Mouse (Mus musculus): ENCODE data around the gene Gm136. TPM values are rescaled to one million over a fixed set of nuclear protein-coding genes. Genes with fewer than 3 reads are reported as not detected.
A peak's percentile ranks its signal among the peaks of the same experiment; 100 is the strongest.
"Not testable (repeated sequence)": the region's sequence is repeated elsewhere in the genome, so short reads cannot be mapped to it uniquely, and the experiment has no call there.

Gm136 gene
- polyA plus RNA-seq, 1 experiment from 2014 or later, result not detected

DNA sequence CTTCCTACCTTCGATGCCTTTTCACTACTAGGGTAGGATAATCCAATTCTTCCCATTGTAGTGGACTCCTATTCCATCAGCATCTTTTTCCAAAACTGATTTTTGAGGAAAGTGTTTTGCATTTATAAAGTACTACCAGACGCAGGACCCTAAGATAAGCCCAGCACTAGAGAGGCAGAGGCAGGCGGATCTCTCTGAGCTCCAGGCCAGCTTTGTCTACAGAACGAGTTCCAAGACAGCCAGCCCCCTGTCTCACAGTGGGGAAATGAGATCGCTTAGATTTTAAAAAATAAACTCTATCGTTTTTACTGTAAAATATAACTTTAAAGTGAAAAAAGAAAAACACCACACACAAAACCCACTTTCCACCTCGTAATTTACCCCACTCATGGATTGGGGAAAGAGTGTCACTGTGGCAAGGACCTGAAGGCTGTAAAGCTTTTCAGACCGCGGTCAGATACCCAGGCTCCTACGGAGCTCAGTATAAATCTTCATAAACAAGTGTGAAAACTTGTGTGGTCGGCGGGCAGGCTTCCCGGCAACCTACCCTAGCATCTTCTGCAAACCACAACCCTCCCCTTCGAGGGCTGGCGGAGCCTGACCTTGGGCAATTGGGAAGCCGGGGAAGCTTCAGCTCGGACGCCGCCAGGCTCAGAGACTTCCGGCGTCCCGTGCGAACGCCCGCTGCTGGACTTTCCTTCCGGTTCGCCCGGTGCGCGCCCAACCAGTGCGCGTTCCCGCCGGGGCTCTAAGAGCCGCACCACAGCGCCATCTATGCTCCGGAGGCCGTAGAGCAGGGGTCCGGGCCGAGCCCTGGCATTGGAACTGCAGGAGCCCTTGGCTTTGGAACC lies 21.8 kb upstream of the Gm136 start, which contains the start of gene Smim8:
TSS of gene Smim8 (minus strand) at position 747 of the 851 bp plus-strand sequence.
- peak within 1 kb of the TSS; percentile 79 for H3K9ac ChIP-seq (ENCODE audit: low read depth, low read length)
- H3K4me2 ChIP-seq (ENCODE audit: low read depth, low read length), result peak within 1 kb of the TSS; percentile 55
- H3K27ac ChIP-seq (ENCODE audit: low read length), result peak within 1 kb of the TSS; percentile 80
- no peaks in the 10 kb centered on the region for H3K9me3 ChIP-seq (ENCODE audit: control insufficient read depth, low read length)
- no peaks in the 10 kb centered on the region for H3K4me1 ChIP-seq (ENCODE audit: control insufficient read depth, insufficient read depth, low read length)
- no peaks in the 10 kb centered on the region for H3K27me3 ChIP-seq (replicated peaks; ENCODE audit: control insufficient read depth, insufficient read depth, low read length)
- WGBS, result 5% methylated on average over 40 of the region's 40 CpGs
- peak; percentile 97 for ATAC-seq
- H3K4me3 ChIP-seq (ENCODE audit: low read length), result peak within 1 kb of the TSS; percentile 68
- no peaks in the 10 kb centered on the region for H3K36me3 ChIP-seq (ENCODE audit: control insufficient read depth, insufficient read depth, low read length)

- WGBS, result 17% methylated on average over 8 of the region's 8 CpGs
- no peak for ATAC-seq
- Histone ChIP-seq H3K4me2 (ENCODE audit: low read depth, low read length) (no peak overlapping the region), H3K27me3 (replicated peaks; ENCODE audit: control insufficient read depth, insufficient read depth, low read length) (no peaks in the 10 kb centered on the region), H3K4me1 (ENCODE audit: control insufficient read depth, insufficient read depth, low read length) (no peaks in the 10 kb centered on the region), H3K4me3 (ENCODE audit: low read length) (no peak overlapping the region), H3K27ac (ENCODE audit: low read length) (no peak overlapping the region), H3K36me3 (ENCODE audit: control insufficient read depth, insufficient read depth, low read length) (no peaks in the 10 kb centered on the region; the same call in 1 of the 2 replicates), H3K9me3 (ENCODE audit: control insufficient read depth, low read length) (no peaks in the 10 kb centered on the region), H3K9ac (ENCODE audit: low read depth, low read length) (no peak overlapping the region)
Measured at GRCm38 (mm10) chr4:34771652-34772371, 15.7 kb upstream of the Gm136 start.

DNA sequence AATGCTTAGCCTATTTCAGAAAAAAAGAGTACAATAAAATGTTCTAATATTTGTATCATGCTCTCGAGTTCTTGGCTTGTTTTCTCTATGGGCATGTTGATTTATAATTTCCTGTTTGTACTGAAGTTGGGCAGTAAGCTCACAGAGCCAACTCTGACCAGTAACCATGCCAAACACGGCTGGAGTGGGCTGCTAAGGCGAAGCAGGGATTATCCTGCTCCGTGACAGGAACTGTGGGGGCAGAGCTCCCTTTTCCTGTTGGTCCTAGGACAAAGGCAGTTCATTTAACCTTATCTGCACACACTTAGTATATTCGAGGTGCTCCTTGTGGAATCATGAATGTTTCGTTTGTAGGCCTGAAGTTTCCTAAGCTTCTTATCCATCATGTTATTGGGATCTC lies 6.8 kb downstream of the Gm136 start:
- Histone ChIP-seq H3K27ac (ENCODE audit: low read length) (no peak overlapping the region), H3K36me3 (ENCODE audit: control insufficient read depth, insufficient read depth, low read length) (no peaks in the 10 kb centered on the region), H3K27me3 (replicated peaks; ENCODE audit: control insufficient read depth, insufficient read depth, low read length) (no peaks in the 10 kb centered on the region), H3K4me1 (ENCODE audit: control insufficient read depth, insufficient read depth, low read length) (no peaks in the 10 kb centered on the region), H3K9ac (ENCODE audit: low read depth, low read length) (no peak overlapping the region), H3K4me3 (ENCODE audit: low read length) (no peak overlapping the region), H3K4me2 (ENCODE audit: low read depth, low read length) (no peak overlapping the region), H3K9me3 (ENCODE audit: control insufficient read depth, low read length) (no peaks in the 10 kb centered on the region)
- ATAC-seq, result no peak
- WGBS, result 48% methylated on average over 6 of the region's 6 CpGs

DNA sequence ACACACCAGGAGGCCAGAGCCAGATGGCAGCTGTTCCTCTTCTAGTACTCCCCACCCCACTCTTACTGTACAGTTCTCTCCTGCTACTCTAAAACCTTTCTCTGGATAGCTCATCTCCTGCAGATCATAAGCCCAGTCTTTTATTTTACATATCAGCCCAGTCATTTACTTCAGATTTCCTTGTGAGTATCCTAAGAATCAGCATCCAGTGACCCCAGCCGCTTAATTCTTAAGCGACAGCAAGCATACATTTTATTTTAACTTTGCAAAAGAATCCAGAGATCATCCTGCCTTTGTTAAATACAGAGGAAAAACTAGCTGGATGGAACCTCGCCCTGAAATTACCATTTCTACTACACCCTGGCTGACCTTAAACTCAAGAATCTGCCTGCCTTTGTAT lies 21.6 kb downstream of the Gm136 start:
- H3K27ac ChIP-seq (ENCODE audit: low read length), result no peak overlapping the region
- no peak overlapping the region for H3K4me2 ChIP-seq (ENCODE audit: low read depth, low read length)
- H3K9ac ChIP-seq (ENCODE audit: low read depth, low read length), result no peak overlapping the region
- H3K27me3 ChIP-seq (replicated peaks; ENCODE audit: control insufficient read depth, insufficient read depth, low read length), result no peaks in the 10 kb centered on the region
- ATAC-seq, result no peak
- H3K4me3 ChIP-seq (ENCODE audit: low read length), result no peak overlapping the region
- WGBS, result 81% methylated on average over 3 of the region's 3 CpGs
- no peaks in the 10 kb centered on the region for H3K9me3 ChIP-seq (ENCODE audit: control insufficient read depth, low read length)
- 0 out of 2 replicates have a peak, but pooled peaks cover 2% of the 10 kb centered on the region for H3K4me1 ChIP-seq (ENCODE audit: control insufficient read depth, insufficient read depth, low read length)
- H3K36me3 ChIP-seq (ENCODE audit: control insufficient read depth, insufficient read depth, low read length), result no peaks in the 10 kb centered on the region

- not testable (repeated sequence) for ATAC-seq; H3K27ac ChIP-seq (ENCODE audit: low read length)
- WGBS, result 23% methylated on average over 2 of the region's 2 CpGs
Measured at GRCm38 (mm10) chr4:34733415-34733814, 22.6 kb downstream of the Gm136 start.

GRCm38 (mm10) chr4:34729851-34730341 lies 26.2 kb downstream of the Gm136 start, which contains the start of gene Cfap206:
Cfap206 (minus strand) TSS chr4:34730206.
- WGBS, result under 1% methylated on average over 38 of the region's 38 CpGs
- H3K4me1 ChIP-seq (ENCODE audit: control insufficient read depth, insufficient read depth, low read length), result 0 out of 2 replicates have a peak, but pooled peaks cover 2% of the 10 kb centered on the region
- no peaks in the 10 kb centered on the region for H3K36me3 ChIP-seq (ENCODE audit: control insufficient read depth, insufficient read depth, low read length)
- peak within 1 kb of the TSS; percentile 53 for H3K4me3 ChIP-seq (ENCODE audit: low read length)
- peak within 1 kb of the TSS; percentile 61 for H3K9ac ChIP-seq (ENCODE audit: low read depth, low read length)
- ATAC-seq, result peak; percentile 99
- H3K27ac ChIP-seq (ENCODE audit: low read length), result no peak within 1 kb of the TSS
- peak within 1 kb of the TSS; percentile 97 for H3K4me2 ChIP-seq (ENCODE audit: low read depth, low read length)
- no peaks in the 10 kb centered on the region for H3K27me3 ChIP-seq (replicated peaks; ENCODE audit: control insufficient read depth, insufficient read depth, low read length)
- H3K9me3 ChIP-seq (ENCODE audit: control insufficient read depth, low read length), result no peaks in the 10 kb centered on the region

More at GRCm38 (mm10) chr4:34733415-34733814, 22.6 kb downstream of the Gm136 start:
- not testable (repeated sequence) for H3K4me2 ChIP-seq (ENCODE audit: low read depth, low read length); H3K36me3 ChIP-seq (ENCODE audit: control insufficient read depth, insufficient read depth, low read length); H3K4me1 ChIP-seq (ENCODE audit: control insufficient read depth, insufficient read depth, low read length); H3K4me3 ChIP-seq (ENCODE audit: low read length); H3K27me3 ChIP-seq (replicated peaks; ENCODE audit: control insufficient read depth, insufficient read depth, low read length); H3K9ac ChIP-seq (ENCODE audit: low read depth, low read length); H3K9me3 ChIP-seq (ENCODE audit: control insufficient read depth, low read length)

- not testable (repeated sequence) for ATAC-seq; H3K4me2 ChIP-seq (ENCODE audit: low read depth, low read length); H3K36me3 ChIP-seq (ENCODE audit: control insufficient read depth, insufficient read depth, low read length); H3K27me3 ChIP-seq (replicated peaks; ENCODE audit: control insufficient read depth, insufficient read depth, low read length); H3K4me3 ChIP-seq (ENCODE audit: low read length); H3K4me1 ChIP-seq (ENCODE audit: control insufficient read depth, insufficient read depth, low read length); H3K9me3 ChIP-seq (ENCODE audit: control insufficient read depth, low read length); H3K9ac ChIP-seq (ENCODE audit: low read depth, low read length); H3K27ac ChIP-seq (ENCODE audit: low read length)
- WGBS, result 92% methylated on average over 3 of the region's 3 CpGs
Measured at GRCm38 (mm10) chr4:34725710-34726109, 30.4 kb downstream of the Gm136 start.

DNA sequence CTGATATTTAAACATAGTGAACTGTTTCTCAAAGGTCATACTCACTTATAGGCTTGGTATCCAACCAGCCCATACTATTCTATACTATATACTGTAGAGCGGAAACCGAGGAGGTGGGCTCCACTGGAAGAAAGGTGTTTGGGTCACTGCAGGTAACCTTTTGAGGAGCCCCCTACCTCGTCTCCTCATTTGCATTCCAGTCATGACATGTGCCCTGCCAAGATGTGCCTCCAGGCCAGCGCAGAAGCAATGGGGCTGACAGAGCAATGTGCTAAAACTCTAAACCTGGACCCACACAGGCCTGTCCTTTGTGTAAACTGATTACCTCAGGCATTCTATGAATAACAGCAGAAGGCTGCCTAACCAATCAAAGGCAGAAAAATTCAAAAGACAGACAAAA lies 31.8 kb downstream of the Gm136 start:
- Histone ChIP-seq H3K27ac (ENCODE audit: low read length) (no peak overlapping the region), H3K4me3 (ENCODE audit: low read length) (no peak overlapping the region), H3K27me3 (replicated peaks; ENCODE audit: control insufficient read depth, insufficient read depth, low read length) (no peaks in the 10 kb centered on the region), H3K9ac (ENCODE audit: low read depth, low read length) (no peak overlapping the region), H3K9me3 (ENCODE audit: control insufficient read depth, low read length) (peaks cover 2% of the 10 kb centered on the region; the same call in 1 of the 2 replicates), H3K4me1 (ENCODE audit: control insufficient read depth, insufficient read depth, low read length) (no peaks in the 10 kb centered on the region), H3K4me2 (ENCODE audit: low read depth, low read length) (no peak overlapping the region), H3K36me3 (ENCODE audit: control insufficient read depth, insufficient read depth, low read length) (no peaks in the 10 kb centered on the region)
- WGBS, result 66% methylated on average over 4 of the region's 4 CpGs
- no peak for ATAC-seq

- no peak overlapping the region for H3K27ac ChIP-seq (ENCODE audit: low read length)
- H3K9me3 ChIP-seq (ENCODE audit: control insufficient read depth, low read length), result peaks cover 2% of the 10 kb centered on the region; the same call in 1 of the 2 replicates
- no peaks in the 10 kb centered on the region for H3K4me1 ChIP-seq (ENCODE audit: control insufficient read depth, insufficient read depth, low read length)
- no peaks in the 10 kb centered on the region for H3K27me3 ChIP-seq (replicated peaks; ENCODE audit: control insufficient read depth, insufficient read depth, low read length)
- 69% methylated on average over 4 of the region's 4 CpGs for WGBS
- H3K4me2 ChIP-seq (ENCODE audit: low read depth, low read length), result no peak overlapping the region
- H3K9ac ChIP-seq (ENCODE audit: low read depth, low read length), result no peak overlapping the region
- H3K4me3 ChIP-seq (ENCODE audit: low read length), result no peak overlapping the region
- no peak for ATAC-seq
- H3K36me3 ChIP-seq (ENCODE audit: control insufficient read depth, insufficient read depth, low read length), result no peaks in the 10 kb centered on the region
Measured at GRCm38 (mm10) chr4:34723186-34723585, 32.9 kb downstream of the Gm136 start.

Measured in intestine, embryonic 16.5 days (tissue).